Mouse (Mus musculus) spleen, embryonic (tissue): ENCODE measurements around the gene Cracr2a.

Experiments
- CTCF ChIA-PET: fragments of 350-600 bp; sonication (Branson Sonifier 250); formaldehyde crosslinking; loops from one replicate; lab custom pipeline; 2022; lab: Charles Lee

The Cracr2a gene

GRCm38 (mm10) chr6:127563511-127563910, 2.4 kb downstream of the Cracr2a start:
- CTCF ChIA-PET, result no interaction called here

GRCm38 (mm10) chr6:127565951-127566732, 5.0 kb downstream of the Cracr2a start:
- CTCF ChIA-PET, result no interaction called here

- CTCF ChIA-PET, result interaction anchor here (1.2 kb wide), 1 partner anchor 9 kb away, joined by 4 read pairs; no protein-coding TSS in a partner anchor
Observed at GRCm38 (mm10) chr6:127571849-127572550, 10.9 kb downstream of the Cracr2a start.

- CTCF ChIA-PET, result interaction anchor here (0.7 kb wide), 1 partner anchor 14 kb away, joined by 16 read pairs; no protein-coding TSS in a partner anchor
Observed at GRCm38 (mm10) chr6:127573779-127574463, 12.8 kb downstream of the Cracr2a start.

GRCm38 (mm10) chr6:127575194-127575593, 14.1 kb downstream of the Cracr2a start:
- CTCF ChIA-PET, result interaction anchor here (0.6 to 0.8 kb wide), 2 partner anchors 30 to 297 kb away, joined by 3 to 5 read pairs; no protein-coding TSS in a partner anchor

- CTCF ChIA-PET, result interaction anchor here (0.6 kb wide), 1 partner anchor 743 kb away, joined by 4 read pairs; no protein-coding TSS in a partner anchor
Observed at GRCm38 (mm10) chr6:127577688-127578087, 16.6 kb downstream of the Cracr2a start.

- CTCF ChIA-PET, result interaction anchor here (0.6 kb wide), 1 partner anchor 23 kb away, joined by 3 read pairs; no protein-coding TSS in a partner anchor
Observed at GRCm38 (mm10) chr6:127578316-127578715, 17.2 kb downstream of the Cracr2a start.

- CTCF ChIA-PET, result no interaction called here
Observed at GRCm38 (mm10) chr6:127578810-127579209, 17.7 kb downstream of the Cracr2a start.

- CTCF ChIA-PET, result interaction anchor here (0.7 kb wide), 1 partner anchor 60 kb away, joined by 3 read pairs; no protein-coding TSS in a partner anchor
Observed at GRCm38 (mm10) chr6:127581915-127582314, 20.8 kb downstream of the Cracr2a start.

GRCm38 (mm10) chr6:127582391-127583176, 21.4 kb downstream of the Cracr2a start:
- CTCF ChIA-PET, result interaction anchor here (0.7 kb wide), 1 partner anchor 60 kb away, joined by 3 read pairs; no protein-coding TSS in a partner anchor

- CTCF ChIA-PET, result interaction anchor here (0.5 kb wide), 1 partner anchor 67 kb away, joined by 27 read pairs; no protein-coding TSS in a partner anchor
Observed at GRCm38 (mm10) chr6:127591467-127591866, 30.3 kb downstream of the Cracr2a start.

GRCm38 (mm10) chr6:127593487-127593886, 32.3 kb downstream of the Cracr2a start:
- CTCF ChIA-PET, result interaction anchor here (0.7 kb wide), 1 partner anchor 23 kb away, joined by 5 read pairs; no protein-coding TSS in a partner anchor

- CTCF ChIA-PET, result no interaction called here
Observed at GRCm38 (mm10) chr6:127599280-127599679, 38.1 kb downstream of the Cracr2a start.

GRCm38 (mm10) chr6:127605067-127606025, 44.2 kb downstream of the Cracr2a start:
- CTCF ChIA-PET, result interaction anchor here (0.5 to 0.6 kb wide), 2 partner anchors 30 to 764 kb away, joined by 3 to 5 read pairs; no protein-coding TSS in a partner anchor

- CTCF ChIA-PET, result interaction anchor here (0.6 kb wide), 1 partner anchor 366 kb away, joined by 3 read pairs; no protein-coding TSS in a partner anchor
Observed at GRCm38 (mm10) chr6:127609673-127610072, 48.5 kb downstream of the Cracr2a start.

GRCm38 (mm10) chr6:127611216-127611615, 50.1 kb downstream of the Cracr2a start:
- CTCF ChIA-PET, result no interaction called here

- CTCF ChIA-PET, result no interaction called here
Observed at GRCm38 (mm10) chr6:127614083-127614984, 53.2 kb downstream of the Cracr2a start.

- CTCF ChIA-PET, result no interaction called here
Observed at GRCm38 (mm10) chr6:127616623-127617022, 55.5 kb downstream of the Cracr2a start.
